Mouse (Mus musculus): ENCODE data around the gene Ascc3. TPM values are rescaled to one million over a fixed set of nuclear protein-coding genes. Genes with fewer than 3 reads are reported as not detected.

Gene Ascc3
- polyA plus RNA-seq (2015; fragmentation: Nextera tagmentation; extraction: Ambion mirVana): 12.1 and 14.3 TPM in 2 replicates

DNA sequence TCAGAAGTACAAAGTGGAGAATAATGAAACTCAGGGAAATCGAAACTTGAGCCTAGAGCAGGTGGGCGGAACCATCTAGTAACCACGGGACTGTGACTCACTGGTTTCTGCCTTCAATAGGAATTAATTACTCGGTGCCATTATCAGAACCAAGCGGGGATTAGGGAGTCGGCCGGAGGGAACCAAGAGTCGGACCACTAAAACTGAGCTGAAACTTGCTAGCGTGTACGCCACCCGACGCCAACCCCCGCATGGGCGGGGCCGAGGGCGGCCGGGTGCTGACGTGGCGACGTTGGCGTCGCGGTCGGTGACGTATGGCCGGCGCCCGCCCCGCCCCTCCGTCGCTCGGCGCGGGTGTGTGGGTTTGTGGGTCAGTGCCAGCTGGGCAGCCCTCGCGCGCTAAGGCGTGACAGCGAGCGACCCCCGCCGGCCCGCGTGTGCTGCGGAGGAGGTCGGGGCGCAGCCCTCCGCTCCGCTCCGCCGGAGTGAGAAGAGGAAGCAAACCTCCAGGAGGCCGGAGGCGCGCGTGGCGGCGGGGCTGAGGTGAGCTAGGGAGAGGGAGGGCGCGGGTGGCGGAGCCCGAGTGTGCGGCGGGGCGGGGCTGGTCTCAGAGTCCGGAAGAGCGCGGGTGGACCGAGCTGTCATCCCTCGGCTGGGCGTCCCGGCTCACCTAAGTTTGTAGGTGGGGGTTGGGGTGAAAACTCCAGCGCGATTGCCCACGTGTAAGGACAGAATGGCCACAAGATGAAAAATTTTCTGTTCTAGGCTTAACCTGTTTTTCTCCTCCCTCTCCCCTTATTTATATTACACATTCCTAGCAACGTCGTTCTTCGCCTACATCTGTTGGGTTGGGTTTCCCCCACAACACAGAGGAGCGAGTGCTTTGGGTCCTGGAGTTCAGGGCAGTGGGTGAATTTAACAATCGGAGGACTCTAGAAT, at the start of gene Ascc3:
Gene Ascc3 (plus strand): TSS at position 315 of the 939 bp plus-strand sequence.

DNA sequence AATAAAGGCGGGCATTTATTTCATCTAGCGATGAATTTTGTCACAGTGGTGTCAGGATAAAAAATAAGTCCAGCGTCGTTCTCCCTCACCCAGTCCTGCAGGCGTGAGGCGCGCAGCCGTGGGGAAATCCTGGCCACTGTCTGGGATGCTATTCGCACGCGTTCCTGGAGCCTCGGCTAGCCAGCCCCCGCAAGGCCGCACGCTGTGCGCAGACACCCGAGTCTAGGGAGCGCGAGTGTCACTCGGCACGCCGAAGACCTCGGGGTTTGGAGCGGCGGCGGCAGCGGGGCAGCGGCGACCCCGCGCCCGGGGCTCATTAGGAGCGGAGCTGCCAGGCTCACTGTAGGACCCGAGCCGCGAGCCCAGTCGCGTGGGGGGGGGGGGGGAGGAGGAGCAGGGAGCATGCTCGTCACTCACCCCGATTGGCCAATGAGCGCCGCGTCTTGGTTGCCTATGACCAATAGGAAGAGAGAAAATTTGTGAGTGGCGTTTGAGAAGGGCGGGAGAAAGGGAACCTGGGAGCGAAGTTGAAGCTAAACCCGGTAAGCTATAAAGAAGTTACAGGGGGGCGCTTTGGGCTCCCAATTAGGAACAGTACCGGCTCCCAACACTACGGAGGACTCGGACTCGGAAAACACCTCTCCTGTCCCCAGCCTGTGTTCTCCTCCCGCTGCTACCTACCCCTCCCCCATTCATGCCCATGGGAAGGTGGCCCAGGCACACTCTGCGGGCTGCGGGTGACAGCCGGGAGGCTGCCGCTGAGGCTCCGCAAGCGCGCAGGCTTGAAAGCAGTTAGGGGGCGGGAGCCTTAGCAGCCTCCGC, 301.9 kb downstream of the Ascc3 start, which contains the start of gene Sim1:
Gene Sim1 (plus strand): TSS at position 585 of the 822 bp plus-strand sequence.

